Mouse (Mus musculus) heart, embryonic 10.5 days (tissue): Measurements from ENCODE around the gene Krtap5-2. TPM values are rescaled to one million over a fixed set of nuclear protein-coding genes. Genes with fewer than 3 reads are reported as not detected.
"Not testable (repeated sequence)": the region's sequence is repeated elsewhere in the genome, so short reads cannot be mapped to it uniquely, and the experiment has no call there.

Experiments
- DNase-seq: peaks from one replicate; pipeline ENCODE4 v3.0.0-alpha.2; 2017; ENCODE audit warnings: low spot score
- H3K27ac ChIP-seq: fragments of 300-500 bp; sonication (generic); 2 replicates; pipeline ENCODE4 v1.5.1; 2016; ENCODE audit warnings: mild to moderate bottlenecking
- H3K27me3 ChIP-seq: fragments of 300-500 bp; sonication (generic); 2 replicates; pipeline ENCODE4 v1.6.1; 2016; ENCODE audit warnings: mild to moderate bottlenecking; ENCODE audit not compliant: poor library complexity, insufficient read depth, severe bottlenecking
- H3K36me3 ChIP-seq: fragments of 300-500 bp; sonication (generic); 2 replicates; pipeline ENCODE4 v1.6.1; 2016; ENCODE audit warnings: mild to moderate bottlenecking, moderate library complexity
- H3K4me1 ChIP-seq: fragments of 300-500 bp; sonication (generic); 2 replicates; pipeline ENCODE4 v1.6.1; 2016; ENCODE audit warnings: mild to moderate bottlenecking
- H3K4me3 ChIP-seq: fragments of 300-500 bp; sonication (generic); 2 replicates; pipeline ENCODE4 v1.5.1; 2016; ENCODE audit warnings: mild to moderate bottlenecking, moderate library complexity
- H3K9me3 ChIP-seq: fragments of 300-500 bp; sonication (generic); 2 replicates; pipeline ENCODE4 v1.6.1; 2016; ENCODE audit warnings: mild to moderate bottlenecking, moderate library complexity
- WGBS: fragments of 180-500 bp; shearing (Covaris S2); methylation state at CpG from one replicate; pipeline ENCODE4 v1.1.7; 2016; 5-methylcytosine and 5-hydroxymethylcytosine counted together
- polyA plus RNA-seq: library from polyadenylated mRNA; unstranded; fragments of >200 nt; fragmentation: Nextera tagmentation; extraction: Ambion mirVana; gene quantifications from 2 replicates; pipeline ENCODE4 v1.2.1, GENCODE M21; 2016

Gene Krtap5-2
- polyA plus RNA-seq, 1 experiment from 2014 or later = not detected

- no peaks in the 10 kb centered on the region for H3K36me3 ChIP-seq
- no peak for DNase-seq
- WGBS = 91% methylated on average over 3 of the region's 3 CpGs
- no peaks in the 10 kb centered on the region; the same call in 1 of the 2 replicates for H3K27me3 ChIP-seq
- H3K4me3 ChIP-seq = no peak overlapping the region
- no peaks in the 10 kb centered on the region for H3K4me1 ChIP-seq
- no peak overlapping the region for H3K27ac ChIP-seq
- H3K9me3 ChIP-seq = no peaks in the 10 kb centered on the region
These were observed 16.4 kb downstream of the Krtap5-2 start for GRCm38 (mm10) chr7:142159366-142159765.

GRCm38 (mm10) chr7:142157013-142157412 is 18.8 kb downstream of the Krtap5-2 start, which contains the start of gene Gm29735:
Gm29735 (minus strand) TSS chr7:142157113.
- H3K9me3 ChIP-seq, H3K27me3 ChIP-seq, H3K4me3 ChIP-seq, H3K27ac ChIP-seq, H3K36me3 ChIP-seq, H3K4me1 ChIP-seq: not testable (repeated sequence)
- WGBS = 39% methylated on average over 2 of the region's 2 CpGs
- peak; percentile 16 for DNase-seq

DNA sequence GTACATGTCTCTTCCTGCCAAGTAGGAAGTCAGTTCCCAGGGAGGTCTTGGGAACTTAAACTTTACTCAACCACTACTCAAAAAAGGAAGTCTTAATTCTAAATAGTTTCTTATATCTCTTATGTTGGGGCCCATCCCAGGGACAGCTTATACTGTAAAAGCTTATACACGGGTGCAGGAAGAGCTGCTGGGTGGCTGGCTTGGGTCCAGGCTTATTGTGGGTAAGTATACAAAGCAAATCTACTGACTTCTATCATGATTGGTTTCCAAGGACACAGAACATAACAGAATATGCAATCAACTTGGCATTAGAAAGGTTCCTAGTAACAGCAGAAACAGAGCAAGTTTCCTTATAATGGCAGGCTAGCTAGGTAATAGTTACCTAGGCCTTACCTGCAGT is 20.5 kb downstream of the Krtap5-2 start:
- no peaks in the 10 kb centered on the region for H3K27me3 ChIP-seq
- H3K9me3 ChIP-seq = no peaks in the 10 kb centered on the region
- WGBS = 80% methylated on average over 1 of the region's 1 CpGs
- no peak overlapping the region for H3K4me3 ChIP-seq
- no peaks in the 10 kb centered on the region for H3K36me3 ChIP-seq
- DNase-seq = no peak
- no peaks in the 10 kb centered on the region for H3K4me1 ChIP-seq
- H3K27ac ChIP-seq = no peak overlapping the region

DNA sequence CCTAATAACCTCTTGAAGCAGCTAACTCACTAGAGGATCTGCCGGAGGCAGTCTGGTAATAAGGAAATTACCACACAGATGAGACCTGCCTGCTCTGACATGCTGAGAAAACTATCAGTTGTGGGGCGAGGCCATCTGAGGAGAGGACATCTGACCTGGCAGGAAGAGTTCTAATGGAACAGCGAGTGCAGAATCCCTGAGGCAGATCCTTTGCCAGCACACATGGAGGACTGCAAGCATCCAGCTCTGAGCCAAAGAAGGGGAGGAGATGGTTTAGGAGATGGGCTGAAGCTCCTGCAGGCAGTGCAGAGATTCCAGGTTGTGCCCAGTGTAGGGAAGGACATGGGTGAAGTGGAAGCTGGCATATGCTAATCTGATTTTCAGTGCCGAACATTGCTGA is 23.6 kb downstream of the Krtap5-2 start:
- 79% methylated on average over 4 of the region's 4 CpGs for WGBS
- Histone ChIP-seq H3K9me3 (no peaks in the 10 kb centered on the region), H3K4me3 (no peak overlapping the region), H3K36me3 (no peaks in the 10 kb centered on the region), H3K27me3 (no peaks in the 10 kb centered on the region), H3K4me1 (no peaks in the 10 kb centered on the region), H3K27ac (no peak overlapping the region)
- DNase-seq = no peak

DNA sequence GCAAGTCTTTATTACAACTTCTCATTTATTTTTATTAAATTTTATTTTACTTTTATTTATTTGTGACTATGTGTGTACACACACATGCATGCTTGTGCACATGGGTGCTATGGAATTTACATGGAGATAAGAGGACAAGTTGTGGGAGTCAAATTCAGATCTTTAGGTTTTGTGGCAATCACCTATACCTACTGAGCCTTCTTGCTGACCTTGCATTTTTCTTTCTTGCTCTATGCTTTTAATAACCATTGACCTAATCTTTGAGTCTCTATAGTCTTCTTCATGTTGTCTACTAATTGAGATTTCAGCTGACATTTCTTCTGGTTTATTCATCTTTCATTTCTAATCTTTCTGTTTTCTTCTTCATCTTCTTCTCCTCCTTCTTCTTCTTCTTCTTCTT is 27.2 kb downstream of the Krtap5-2 start:
- H3K4me1 ChIP-seq = 0 out of 2 replicates have a peak, but pooled peaks cover 5% of the 10 kb centered on the region
- no peak for DNase-seq
- no peak overlapping the region for H3K27ac ChIP-seq
- H3K9me3 ChIP-seq = no peaks in the 10 kb centered on the region
- no peaks in the 10 kb centered on the region for H3K36me3 ChIP-seq
- no peak overlapping the region for H3K4me3 ChIP-seq
- H3K27me3 ChIP-seq = peaks cover 15% of the 10 kb centered on the region

DNA sequence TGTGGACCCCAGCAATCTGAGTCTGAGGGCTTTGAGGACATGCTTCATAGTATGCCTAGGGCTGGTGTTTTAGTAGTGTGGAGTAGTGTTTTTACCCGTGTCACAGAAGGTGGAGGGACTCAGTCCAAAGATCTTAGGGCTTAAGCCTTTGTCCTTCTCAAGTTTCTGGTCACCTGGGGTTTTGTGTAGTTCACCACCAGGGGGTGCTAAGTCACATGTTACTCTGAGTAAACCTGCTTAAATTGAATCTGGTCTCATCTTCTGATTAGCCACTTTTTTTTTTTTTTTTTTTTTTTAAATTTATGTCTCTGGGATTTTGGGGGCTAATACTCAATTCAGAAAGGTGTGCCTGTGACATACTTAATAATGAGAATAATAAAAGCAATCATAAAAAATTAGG is 29.8 kb downstream of the Krtap5-2 start:
- no peak for DNase-seq
- H3K4me3 ChIP-seq = no peak overlapping the region
- no peak overlapping the region for H3K27ac ChIP-seq
- no peaks in the 10 kb centered on the region for H3K36me3 ChIP-seq
- WGBS = 9% methylated on average over 1 of the region's 1 CpGs
- H3K4me1 ChIP-seq = 0 out of 2 replicates have a peak, but pooled peaks cover 5% of the 10 kb centered on the region
- H3K9me3 ChIP-seq = no peaks in the 10 kb centered on the region
- peaks cover 17% of the 10 kb centered on the region for H3K27me3 ChIP-seq

DNA sequence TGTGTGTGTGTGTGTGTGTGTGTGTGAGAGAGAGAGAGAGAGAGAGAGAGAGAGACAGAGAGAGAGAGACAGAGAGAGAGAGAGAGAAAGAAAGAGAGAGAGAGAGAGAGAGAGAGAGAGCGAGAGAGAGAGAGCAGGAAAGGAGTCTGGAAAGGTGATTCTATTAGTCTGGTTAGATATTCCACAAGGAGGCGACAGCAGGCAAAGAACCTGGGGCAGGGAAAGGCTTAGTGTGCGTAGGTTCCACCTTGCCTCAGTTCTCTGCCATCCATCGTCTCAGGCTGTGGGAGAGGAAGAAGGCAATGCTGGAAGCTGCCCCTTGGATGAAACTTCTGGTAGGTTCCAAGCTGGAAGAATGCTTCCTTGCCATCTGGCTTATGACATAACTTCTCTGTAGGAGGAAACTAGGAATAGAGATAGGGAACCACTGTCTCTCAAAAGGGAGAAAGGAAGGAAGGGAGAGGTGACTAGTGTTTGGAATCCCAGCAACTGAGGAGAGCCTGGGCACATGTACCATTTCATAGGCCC is 30.3 kb downstream of the Krtap5-2 start:
- DNase-seq = no peak

DNA sequence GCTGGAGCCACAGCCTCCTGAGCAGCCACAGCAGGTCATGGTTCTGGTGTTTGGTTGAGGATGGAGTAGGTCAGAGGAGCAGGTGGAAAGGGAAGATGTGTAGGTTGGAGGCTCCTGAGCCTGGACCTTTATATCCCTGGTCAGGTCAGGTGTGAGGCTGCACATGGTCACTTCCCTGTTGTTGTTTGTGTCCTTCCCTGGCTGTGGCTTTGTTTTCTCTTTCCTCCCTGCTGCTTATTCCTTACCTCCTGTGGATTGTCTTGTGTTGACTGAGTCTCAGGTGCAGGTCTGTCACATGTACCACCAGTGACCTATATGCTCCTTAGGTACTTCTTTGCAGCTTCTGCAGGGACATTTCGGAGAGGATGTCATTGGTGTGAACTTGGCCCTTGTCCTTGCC is 31.3 kb downstream of the Krtap5-2 start, which contains the start of gene Gm45337:
Gm45337 (minus strand) TSS at position 101 of the 400 bp plus-strand sequence.
- no peak for DNase-seq
- H3K4me3 ChIP-seq = no peak within 1 kb of the TSS
- 68% methylated on average over 1 of the region's 1 CpGs for WGBS
- H3K36me3 ChIP-seq = no peaks in the 10 kb centered on the region
- peaks cover 17% of the 10 kb centered on the region for H3K27me3 ChIP-seq
- no peaks in the 10 kb centered on the region for H3K9me3 ChIP-seq
- H3K4me1 ChIP-seq = 0 out of 2 replicates have a peak, but pooled peaks cover 5% of the 10 kb centered on the region
- H3K27ac ChIP-seq = no peak within 1 kb of the TSS

More for the DNA sequence above, 30.3 kb downstream of the Krtap5-2 start:
- H3K4me3 ChIP-seq = no peak overlapping the region
- no peaks in the 10 kb centered on the region for H3K9me3 ChIP-seq
- no peaks in the 10 kb centered on the region for H3K36me3 ChIP-seq
- no peak overlapping the region for H3K27ac ChIP-seq
- 0 out of 2 replicates have a peak, but pooled peaks cover 5% of the 10 kb centered on the region for H3K4me1 ChIP-seq
- WGBS = 34% methylated on average over 4 of the region's 4 CpGs
- peaks cover 17% of the 10 kb centered on the region for H3K27me3 ChIP-seq

DNA sequence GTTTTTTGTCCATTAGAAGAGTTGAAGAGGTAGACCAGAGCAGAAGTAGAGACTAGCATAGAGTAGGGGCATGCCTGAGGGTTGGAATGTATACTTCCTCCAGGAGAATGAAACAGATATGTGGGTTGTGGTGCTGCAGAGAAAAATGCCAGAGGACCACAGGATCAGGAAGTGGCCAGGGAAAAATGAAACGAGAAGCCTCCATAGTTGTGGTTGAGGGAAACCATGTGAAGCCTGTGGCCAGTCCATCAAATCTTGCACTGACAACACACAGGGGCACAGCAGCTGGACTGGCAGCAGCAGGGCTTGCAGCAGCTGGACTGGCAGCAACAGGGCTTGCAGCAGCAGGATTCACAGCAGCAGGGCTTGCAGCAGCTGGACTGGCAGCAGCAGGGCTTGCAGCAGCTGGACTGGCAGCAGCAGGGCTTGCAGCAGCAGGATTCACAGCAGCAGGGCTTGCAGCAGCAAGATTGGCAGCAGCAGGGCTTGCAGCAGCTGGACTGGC is 32.2 kb downstream of the Krtap5-2 start:
- peaks cover 17% of the 10 kb centered on the region for H3K27me3 ChIP-seq
- WGBS = 59% methylated on average over 1 of the region's 1 CpGs
- not testable (repeated sequence) for H3K4me1 ChIP-seq, H3K36me3 ChIP-seq, H3K27ac ChIP-seq, DNase-seq, H3K4me3 ChIP-seq, H3K9me3 ChIP-seq

GRCm38 (mm10) chr7:142140696-142141095 is 35.1 kb downstream of the Krtap5-2 start:
- 23% methylated on average over 1 of the region's 1 CpGs for WGBS
- 0 out of 2 replicates have a peak, but pooled peaks cover 5% of the 10 kb centered on the region for H3K4me1 ChIP-seq
- H3K9me3 ChIP-seq = no peaks in the 10 kb centered on the region
- H3K36me3 ChIP-seq = no peaks in the 10 kb centered on the region
- H3K27ac ChIP-seq = no peak overlapping the region
- peaks cover 17% of the 10 kb centered on the region for H3K27me3 ChIP-seq
- no peak overlapping the region for H3K4me3 ChIP-seq
- DNase-seq = no peak

DNA sequence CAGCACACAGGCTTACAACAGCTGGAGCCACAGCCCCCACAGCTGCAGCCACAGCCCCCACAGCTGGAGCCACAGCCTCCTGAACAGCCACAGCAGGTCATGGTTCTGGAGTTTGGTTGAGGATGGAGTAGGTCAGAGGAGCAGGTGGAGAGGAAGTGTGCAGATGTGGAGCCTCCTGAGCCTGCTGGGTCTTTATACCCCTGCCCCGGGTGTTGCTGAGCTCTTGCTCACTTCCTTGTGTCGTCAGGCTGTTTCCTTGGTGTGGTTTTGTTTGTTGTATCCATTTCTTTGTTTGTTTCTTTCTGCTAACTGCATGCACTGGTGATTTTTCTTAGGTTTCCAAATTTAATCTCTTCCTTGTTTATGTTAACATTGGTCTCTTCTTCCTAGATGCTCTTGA is 39.9 kb downstream of the Krtap5-2 start, which contains the start of gene Gm39115:
Gm39115 (minus strand) TSS at position 101 of the 400 bp plus-strand sequence.
- 52% methylated on average over 2 of the region's 2 CpGs for WGBS
- DNase-seq = not testable (repeated sequence)

GRCm38 (mm10) chr7:142134206-142134995 is 41.4 kb downstream of the Krtap5-2 start:
- no peak overlapping the region for H3K27ac ChIP-seq
- H3K36me3 ChIP-seq = no peaks in the 10 kb centered on the region
- H3K4me1 ChIP-seq = no peaks in the 10 kb centered on the region
- H3K9me3 ChIP-seq = no peaks in the 10 kb centered on the region
- 53% methylated on average over 4 of the region's 4 CpGs for WGBS
- peaks cover 5% of the 10 kb centered on the region; the same call in 1 of the 2 replicates for H3K27me3 ChIP-seq
- no peak overlapping the region for H3K4me3 ChIP-seq
- DNase-seq = no peak

More for the DNA sequence above, 39.9 kb downstream of the Krtap5-2 start, which contains the start of gene Gm39115:
- H3K4me3 ChIP-seq, H3K27ac ChIP-seq, H3K36me3 ChIP-seq, H3K27me3 ChIP-seq, H3K4me1 ChIP-seq, H3K9me3 ChIP-seq: not testable (repeated sequence)

GRCm38 (mm10) chr7:142128843-142129242 is 47.0 kb downstream of the Krtap5-2 start:
- H3K4me3 ChIP-seq = no peak overlapping the region
- H3K9me3 ChIP-seq = no peaks in the 10 kb centered on the region
- H3K36me3 ChIP-seq = no peaks in the 10 kb centered on the region
- H3K27me3 ChIP-seq = peaks cover 10% of the 10 kb centered on the region; the same call in 1 of the 2 replicates
- H3K4me1 ChIP-seq = no peaks in the 10 kb centered on the region
- WGBS = 58% methylated on average over 4 of the region's 4 CpGs
- H3K27ac ChIP-seq = no peak overlapping the region
- no peak for DNase-seq
